Mouse (Mus musculus) Patski (cell line): ENCODE data around the gene Clasp1. TPM values are rescaled to one million over a fixed set of nuclear protein-coding genes. Genes with fewer than 3 reads are reported as not detected.

ENCODE experiments used
- ATAC-seq: fragments of 100-300 bp; one replicate; pipeline ENCODE4 v1.8.0; 2021
- CTCF ChIA-PET: fragments of 350-600 bp; sonication (Branson Sonifier 250); formaldehyde crosslinking; loops from one replicate; lab custom pipeline; 2022; ENCODE audit warnings: inconsistent platforms; lab: Charles Lee
- POLR2A ChIA-PET: fragments of 350-600 bp; sonication (Branson Sonifier 250); formaldehyde crosslinking; loops from one replicate; lab custom pipeline; 2022; ENCODE audit warnings: antibody characterized with exemption, inconsistent platforms; lab: Charles Lee
- DNase-seq: peaks from one replicate; pipeline ENCODE4 v3.0.0-alpha.2; 2011; ENCODE audit warnings: low read depth, low spot score
- H3K27me3 ChIP-seq: fragments of 371-371 bp; one replicate; pipeline ENCODE4 v1.5.1; 2021
- CTCF ChIP-seq: fragments of 100-300 bp; IDR thresholded peaks from one replicate; pipeline ENCODE4 v1.5.1; 2021
- in situ Hi-C: fragments of 300-500 bp; cut with MboI; formaldehyde crosslinking; loops from 3 replicates; pipeline ENCODE4 v1.11.1; 2018; ENCODE audit warnings: low pct_unique_long_range_greater_than_20kb, mixed read lengths
- polyA plus RNA-seq: library from polyadenylated mRNA; unstranded; gene quantifications from one replicate; pipeline ENCODE4 v1.2.3, GENCODE M21; 2021

Gene Clasp1
- polyA plus RNA-seq, 1 experiment from 2014 or later: 39.0 TPM

- in situ Hi-C loops: no loop called here
- TF ChIP-seq CTCF: no peak
- H3K27me3 ChIP-seq: no peaks in the 10 kb centered on the region
- CTCF ChIA-PET: interaction anchor here (1.1 to 1.2 kb wide), 3 partner anchors 9 to 57 kb away, joined by 3 read pairs; no protein-coding TSS in a partner anchor
- DNase-seq: no peak
- ATAC-seq: no peak
- POLR2A ChIA-PET: interaction anchor here (0.6 to 1.1 kb wide), 2 partner anchors 11 to 1641 kb away, joined by 4 to 11 read pairs; no protein-coding TSS in a partner anchor
Measured at GRCm38 (mm10) chr1:118401991-118402390, 13.1 kb downstream of the Clasp1 start.

- in situ Hi-C loops: no loop called here
- ATAC-seq (no peak), DNase-seq (no peak)
- H3K27me3 ChIP-seq: no peaks in the 10 kb centered on the region
- no peak for TF ChIP-seq CTCF
- ChIA-PET CTCF (interaction anchor here (1.1 to 1.9 kb wide), 3 partner anchors 9 to 56 kb away, joined by 3 to 4 read pairs (median 3); no protein-coding TSS in a partner anchor), POLR2A (interaction anchor here (1.1 kb wide), 1 partner anchor 12 kb away, joined by 11 read pairs; no protein-coding TSS in a partner anchor)
Measured at GRCm38 (mm10) chr1:118402556-118402955, 13.7 kb downstream of the Clasp1 start.

GRCm38 (mm10) chr1:118402966-118403365, 14.1 kb downstream of the Clasp1 start:
- H3K27me3 ChIP-seq: no peaks in the 10 kb centered on the region
- ATAC-seq (no peak), DNase-seq (no peak)
- ChIA-PET POLR2A (interaction anchor here (1.1 kb wide), 1 partner anchor 12 kb away, joined by 11 read pairs; no protein-coding TSS in a partner anchor), CTCF (interaction anchor here (1.1 to 1.9 kb wide), 2 partner anchors 9 to 12 kb away, joined by 3 to 4 read pairs; no protein-coding TSS in a partner anchor)
- in situ Hi-C loops: no loop called here
- TF ChIP-seq CTCF: no peak

GRCm38 (mm10) chr1:118403440-118403839, 14.6 kb downstream of the Clasp1 start:
- ATAC-seq (no peak), DNase-seq (no peak)
- in situ Hi-C loops: no loop called here
- no peak for TF ChIP-seq CTCF
- CTCF ChIA-PET: interaction anchor here (1.1 to 1.9 kb wide), 2 partner anchors 9 to 11 kb away, joined by 3 to 4 read pairs; no protein-coding TSS in a partner anchor
- POLR2A ChIA-PET: no interaction called here
- H3K27me3 ChIP-seq: no peaks in the 10 kb centered on the region

GRCm38 (mm10) chr1:118407586-118408250, 18.9 kb downstream of the Clasp1 start:
- ChIA-PET POLR2A (no interaction called here), CTCF (interaction anchor here (1.5 kb wide), 1 partner anchor 10 kb away, joined by 4 read pairs; no protein-coding TSS in a partner anchor)
- no peak for TF ChIP-seq CTCF
- DNase-seq (no peak), ATAC-seq (no peak)
- in situ Hi-C loops: no loop called here
- no peaks in the 10 kb centered on the region for H3K27me3 ChIP-seq

GRCm38 (mm10) chr1:118409249-118409648, 20.4 kb downstream of the Clasp1 start:
- DNase-seq: no peak
- ATAC-seq: no peak
- CTCF ChIA-PET: no interaction called here
- in situ Hi-C loops: no loop called here
- POLR2A ChIA-PET: no interaction called here
- no peaks in the 10 kb centered on the region for H3K27me3 ChIP-seq
- TF ChIP-seq CTCF: no peak

- POLR2A ChIA-PET: no interaction called here
- CTCF ChIA-PET: interaction anchor here (1.7 kb wide), 1 partner anchor 18 kb away, joined by 6 read pairs; no protein-coding TSS in a partner anchor
- no peak for ATAC-seq
- in situ Hi-C loops: no loop called here
- H3K27me3 ChIP-seq: no peaks in the 10 kb centered on the region
- no peak for DNase-seq
- no peak for TF ChIP-seq CTCF
Measured at GRCm38 (mm10) chr1:118410824-118411223, 22.0 kb downstream of the Clasp1 start.

- POLR2A ChIA-PET: interaction anchor here (0.5 kb wide), 1 partner anchor 143 kb away, joined by 3 read pairs; no protein-coding TSS in a partner anchor
- no peaks in the 10 kb centered on the region for H3K27me3 ChIP-seq
- ATAC-seq (no peak), DNase-seq (no peak)
- in situ Hi-C loops: no loop called here
- TF ChIP-seq CTCF: no peak
- CTCF ChIA-PET: interaction anchor here (2.8 kb wide), 1 partner anchor 14 kb away, joined by 8 read pairs; no protein-coding TSS in a partner anchor
Measured at GRCm38 (mm10) chr1:118413169-118413568, 24.3 kb downstream of the Clasp1 start.

- no peak for TF ChIP-seq CTCF
- no peaks in the 10 kb centered on the region for H3K27me3 ChIP-seq
- in situ Hi-C loops: no loop called here
- ChIA-PET POLR2A (interaction anchor here (0.6 to 0.7 kb wide), 2 partner anchors 16 to 1137 kb away, joined by 3 read pairs; no protein-coding TSS in a partner anchor), CTCF (interaction anchor here (0.8 to 1.4 kb wide), 5 partner anchors 10 to 42 kb away, joined by 3 to 4 read pairs (median 4); no protein-coding TSS in a partner anchor)
- ATAC-seq: no peak
- no peak for DNase-seq
Measured at GRCm38 (mm10) chr1:118417047-118417730, 28.3 kb downstream of the Clasp1 start.

GRCm38 (mm10) chr1:118419399-118419798, 30.5 kb downstream of the Clasp1 start:
- CTCF ChIA-PET: interaction anchor here (1.8 kb wide), 1 partner anchor 14 kb away, joined by 4 read pairs; no protein-coding TSS in a partner anchor
- in situ Hi-C loops: no loop called here
- DNase-seq: no peak
- no peaks in the 10 kb centered on the region for H3K27me3 ChIP-seq
- ATAC-seq: no peak
- TF ChIP-seq CTCF: no peak
- POLR2A ChIA-PET: no interaction called here
